Mouse (Mus musculus) liver, embryonic 16.5 days (tissue): Measurements from ENCODE around the gene Rusc1. TPM values are rescaled to one million over a fixed set of nuclear protein-coding genes. Genes with fewer than 3 reads are reported as not detected.
"Not testable (repeated sequence)": the region's sequence is repeated elsewhere in the genome, so short reads cannot be mapped to it uniquely, and the experiment has no call there.

Experiments
- ATAC-seq: fragments of 200-750 bp; cut with Nextera tagmentation; 2 replicates; pipeline ENCODE4 v1.8.0; 2017; ENCODE audit warnings: low read depth, mild to moderate bottlenecking, moderate number of reproducible peaks, moderate library complexity
- H3K27ac ChIP-seq: fragments of 300-500 bp; sonication (generic); 2 replicates; pipeline ENCODE4 v1.5.1; 2014; ENCODE audit warnings: mild to moderate bottlenecking, low read length
- H3K27me3 ChIP-seq: fragments of 300-500 bp; sonication (generic); 2 replicates; pipeline ENCODE4 v1.6.1; 2014; ENCODE audit warnings: low read depth, low read length, mixed read lengths; ENCODE audit not compliant: control insufficient read depth, insufficient read depth
- H3K36me3 ChIP-seq: fragments of 300-500 bp; sonication (generic); 2 replicates; pipeline ENCODE4 v1.6.1; 2014; ENCODE audit warnings: mild to moderate bottlenecking; ENCODE audit not compliant: control insufficient read depth, insufficient read depth
- H3K4me1 ChIP-seq: fragments of 300-500 bp; sonication (generic); 2 replicates; pipeline ENCODE4 v1.6.1; 2014; ENCODE audit warnings: low read depth, low read length, mixed read lengths; ENCODE audit not compliant: control insufficient read depth
- H3K4me2 ChIP-seq: fragments of 300-500 bp; sonication (generic); 2 replicates; pipeline ENCODE4 v1.6.1; 2014; ENCODE audit warnings: low read depth, low read length, mixed read lengths
- H3K4me3 ChIP-seq: fragments of 300-500 bp; sonication (generic); 2 replicates; pipeline ENCODE4 v1.5.1; 2014; ENCODE audit warnings: low read depth, mild to moderate bottlenecking, low read length
- H3K9ac ChIP-seq: fragments of 300-500 bp; sonication (generic); 2 replicates; pipeline ENCODE4 v1.6.1; 2014; ENCODE audit warnings: low read depth, low read length
- H3K9me3 ChIP-seq: fragments of 300-500 bp; sonication (generic); replicated peaks from 2 replicates; pipeline ENCODE4 v1.6.1; 2016; ENCODE audit warnings: low read length; ENCODE audit not compliant: control insufficient read depth
- WGBS: fragments of 180-500 bp; shearing (Covaris S2); extraction: QIAGEN DNeasy Blood & Tissue Kit; methylation state at CpG from one replicate; pipeline ENCODE4 v1.1.7; 2014; ENCODE audit not compliant: insufficient replicate concordance; 5-methylcytosine and 5-hydroxymethylcytosine counted together
- polyA plus RNA-seq: library from polyadenylated mRNA; unstranded; fragments of >200 nt; fragmentation: Nextera tagmentation; extraction: Ambion mirVana; gene quantifications from 2 replicates; pipeline ENCODE4 v1.2.1, GENCODE M21; 2015

Gene Rusc1
- polyA plus RNA-seq, 1 experiment from 2014 or later = 2.6 TPM

DNA sequence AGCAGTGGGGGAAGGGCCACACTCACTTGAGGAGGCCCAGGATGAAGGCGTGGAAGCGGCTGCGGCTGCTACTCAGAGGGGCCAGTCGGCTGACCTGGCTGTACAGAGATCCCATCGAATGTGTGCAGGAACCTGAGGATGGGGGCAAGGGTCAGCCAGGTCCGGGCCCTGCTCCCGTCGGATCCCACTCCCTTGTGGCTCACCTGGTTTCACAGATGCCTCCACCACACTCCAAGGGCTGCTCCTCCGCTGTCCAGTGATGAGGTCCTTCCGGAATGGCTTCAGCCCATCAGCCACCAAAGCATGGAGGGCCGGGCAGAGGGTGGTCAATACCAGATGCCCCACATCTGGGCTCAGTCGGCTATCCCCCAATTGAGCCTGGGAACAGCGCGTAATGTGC lies 4.1 kb downstream of the Rusc1 start:
- WGBS = 44% methylated on average over 14 of the region's 14 CpGs
- peaks cover 41% of the 10 kb centered on the region for H3K4me1 ChIP-seq

GRCm38 (mm10) chr3:89087338-89088110 lies 5.6 kb downstream of the Rusc1 start:
- Histone ChIP-seq H3K27me3 (peaks cover 17% of the 10 kb centered on the region), H3K27ac (no peak overlapping the region), H3K4me2 (peak overlapping the region; percentile 45), H3K36me3 (no peaks in the 10 kb centered on the region), H3K9me3 (no peaks in the 10 kb centered on the region), H3K4me1 (peaks cover 33% of the 10 kb centered on the region), H3K9ac (0 out of 2 replicates have a peak overlapping the region, but pooled peaks have one; percentile 4), H3K4me3 (no peak overlapping the region)
- 15% methylated on average over 21 of the region's 21 CpGs for WGBS
- ATAC-seq = no peak

More for the DNA sequence above, 4.1 kb downstream of the Rusc1 start:
- Histone ChIP-seq H3K36me3 (no peaks in the 10 kb centered on the region), H3K27me3 (peaks cover 26% of the 10 kb centered on the region), H3K4me3 (peak overlapping the region; percentile 72), H3K27ac (no peak overlapping the region), H3K9me3 (no peaks in the 10 kb centered on the region), H3K4me2 (peak overlapping the region; percentile 100), H3K9ac (no peak overlapping the region)
- ATAC-seq = no peak

DNA sequence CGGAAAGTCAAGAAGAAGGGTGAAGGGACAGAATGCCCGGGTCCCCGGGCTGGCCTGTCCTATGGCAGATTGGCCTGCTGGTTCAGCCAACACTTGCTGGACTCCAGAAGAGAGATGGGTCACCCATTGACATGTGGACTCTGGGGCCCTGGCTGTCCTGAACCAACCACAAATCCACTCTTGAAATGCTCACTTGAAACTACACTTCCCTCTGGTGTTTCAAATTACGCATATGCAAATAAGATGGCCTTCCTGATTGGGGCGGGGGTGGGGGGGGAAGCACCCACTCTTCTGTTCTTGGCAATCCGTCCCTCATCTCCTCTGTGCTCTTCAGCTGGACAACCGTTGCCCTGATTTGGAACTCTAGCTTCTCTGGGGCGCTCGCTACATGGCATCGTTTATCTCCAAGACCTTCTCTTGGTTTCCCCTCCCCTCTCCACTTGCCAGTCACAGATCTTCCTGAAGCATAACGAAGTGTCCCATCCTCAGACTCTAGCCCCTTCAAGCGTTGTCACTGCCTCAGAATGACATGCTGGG lies 8.4 kb downstream of the Rusc1 start:
- Histone ChIP-seq H3K4me1 (peaks cover 18% of the 10 kb centered on the region), H3K27ac (no peak overlapping the region), H3K4me3 (no peak overlapping the region), H3K36me3 (no peaks in the 10 kb centered on the region), H3K9me3 (no peaks in the 10 kb centered on the region), H3K9ac (no peak overlapping the region), H3K4me2 (no peak overlapping the region), H3K27me3 (no peaks in the 10 kb centered on the region; the same call in 1 of the 2 replicates)
- ATAC-seq = no peak
- WGBS = 72% methylated on average over 12 of the region's 12 CpGs

GRCm38 (mm10) chr3:89084133-89084532 lies 9.0 kb downstream of the Rusc1 start:
- H3K27me3 ChIP-seq = no peaks in the 10 kb centered on the region; the same call in 1 of the 2 replicates
- H3K4me3 ChIP-seq = no peak overlapping the region
- WGBS = 66% methylated on average over 2 of the region's 2 CpGs
- H3K36me3 ChIP-seq = no peaks in the 10 kb centered on the region; the same call in 1 of the 2 replicates
- no peak overlapping the region for H3K4me2 ChIP-seq
- H3K27ac ChIP-seq = no peak overlapping the region
- H3K9ac ChIP-seq = no peak overlapping the region
- H3K4me1 ChIP-seq = peaks cover 12% of the 10 kb centered on the region
- no peaks in the 10 kb centered on the region for H3K9me3 ChIP-seq
- ATAC-seq = no peak

- H3K4me2 ChIP-seq, H3K27ac ChIP-seq, H3K9me3 ChIP-seq, H3K4me1 ChIP-seq, H3K4me3 ChIP-seq, H3K27me3 ChIP-seq, ATAC-seq, H3K36me3 ChIP-seq, H3K9ac ChIP-seq: not testable (repeated sequence)
These were observed 10.8 kb downstream of the Rusc1 start for GRCm38 (mm10) chr3:89082287-89082686.

- H3K27ac ChIP-seq = no peak overlapping the region
- peaks cover 41% of the 10 kb centered on the region for H3K36me3 ChIP-seq
- H3K9ac ChIP-seq = no peak overlapping the region
- no peaks in the 10 kb centered on the region; the same call in 1 of the 2 replicates for H3K4me1 ChIP-seq
- no peaks in the 10 kb centered on the region for H3K27me3 ChIP-seq
- ATAC-seq = no peak
- H3K4me3 ChIP-seq = no peak overlapping the region
- H3K4me2 ChIP-seq = no peak overlapping the region
- 82% methylated on average over 9 of the region's 9 CpGs for WGBS
- no peaks in the 10 kb centered on the region for H3K9me3 ChIP-seq
These were observed 15.7 kb downstream of the Rusc1 start for GRCm38 (mm10) chr3:89077383-89077782.

DNA sequence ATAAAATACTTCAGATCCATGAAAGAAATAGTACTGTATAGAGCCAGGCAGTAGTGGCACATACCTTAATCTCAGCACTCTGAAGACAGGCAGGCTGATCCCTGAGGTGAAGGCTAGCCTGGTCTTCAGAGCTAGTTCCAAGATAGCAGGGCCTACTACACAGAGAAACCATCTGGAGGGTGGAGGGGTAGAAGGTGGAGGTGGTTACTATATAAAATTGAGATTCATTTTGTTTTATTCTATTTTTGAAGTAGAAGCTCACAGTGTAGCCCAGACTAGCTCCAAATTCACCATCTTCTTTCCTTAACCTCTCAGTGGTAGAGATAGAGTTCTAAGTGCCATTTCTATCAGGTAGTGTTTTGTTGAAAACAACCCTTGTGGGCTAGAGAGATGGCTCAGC lies 25.8 kb downstream of the Rusc1 start:
- H3K4me2 ChIP-seq = no peak overlapping the region
- no peaks in the 10 kb centered on the region for H3K27me3 ChIP-seq
- H3K4me1 ChIP-seq = no peaks in the 10 kb centered on the region
- no peaks in the 10 kb centered on the region for H3K9me3 ChIP-seq
- no peak overlapping the region for H3K27ac ChIP-seq
- no peak overlapping the region for H3K9ac ChIP-seq
- no peak for ATAC-seq
- H3K4me3 ChIP-seq = no peak overlapping the region
- H3K36me3 ChIP-seq = peaks cover 52% of the 10 kb centered on the region

DNA sequence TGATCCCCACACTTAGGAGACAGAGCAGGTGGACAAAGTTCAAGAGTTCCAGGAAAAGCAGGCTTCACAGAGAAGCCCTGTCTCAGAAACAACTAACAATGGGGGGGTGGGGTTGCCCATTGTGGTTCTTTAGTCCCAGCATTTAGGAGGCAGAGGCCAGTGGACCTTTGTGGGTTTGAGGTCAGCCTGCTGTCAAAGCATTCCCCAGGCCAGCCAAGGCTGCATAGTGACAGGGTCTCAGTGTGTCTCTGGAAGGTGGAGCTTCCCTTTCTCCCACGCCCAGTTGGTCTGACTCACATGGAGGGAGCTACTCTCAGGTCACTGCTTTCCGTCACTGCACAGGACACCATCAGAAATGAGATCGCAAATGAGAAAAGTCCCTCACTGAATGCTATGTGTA lies 31.4 kb downstream of the Rusc1 start:
- Histone ChIP-seq H3K27ac (no peak overlapping the region), H3K4me2 (no peak overlapping the region), H3K9ac (no peak overlapping the region), H3K27me3 (no peaks in the 10 kb centered on the region), H3K4me3 (no peak overlapping the region), H3K36me3 (peaks cover 38% of the 10 kb centered on the region), H3K4me1 (no peaks in the 10 kb centered on the region), H3K9me3 (no peaks in the 10 kb centered on the region)
- WGBS = 80% methylated on average over 3 of the region's 3 CpGs
- ATAC-seq = no peak

GRCm38 (mm10) chr3:89058783-89059182 lies 34.3 kb downstream of the Rusc1 start:
- Histone ChIP-seq H3K36me3 (peaks cover 33% of the 10 kb centered on the region), H3K4me2 (no peak overlapping the region), H3K9ac (no peak overlapping the region), H3K4me3 (no peak overlapping the region), H3K4me1 (no peaks in the 10 kb centered on the region), H3K27ac (no peak overlapping the region), H3K9me3 (no peaks in the 10 kb centered on the region), H3K27me3 (no peaks in the 10 kb centered on the region)
- ATAC-seq = no peak
- WGBS = 69% methylated on average over 3 of the region's 3 CpGs
